Mouse (Mus musculus) spleen, adult 18-20 months (tissue): Measurements from ENCODE around the gene Selenot.
"Not testable (repeated sequence)": the region's sequence is repeated elsewhere in the genome, so short reads cannot be mapped to it uniquely, and the experiment has no call there.

Experiments used
- DNase-seq, 2 experiments: peaks; one replicate each; pipeline ENCODE4 v3.0.0; 2022; ENCODE audit warnings: mixed read lengths in 2 of 2

Gene Selenot

DNA sequence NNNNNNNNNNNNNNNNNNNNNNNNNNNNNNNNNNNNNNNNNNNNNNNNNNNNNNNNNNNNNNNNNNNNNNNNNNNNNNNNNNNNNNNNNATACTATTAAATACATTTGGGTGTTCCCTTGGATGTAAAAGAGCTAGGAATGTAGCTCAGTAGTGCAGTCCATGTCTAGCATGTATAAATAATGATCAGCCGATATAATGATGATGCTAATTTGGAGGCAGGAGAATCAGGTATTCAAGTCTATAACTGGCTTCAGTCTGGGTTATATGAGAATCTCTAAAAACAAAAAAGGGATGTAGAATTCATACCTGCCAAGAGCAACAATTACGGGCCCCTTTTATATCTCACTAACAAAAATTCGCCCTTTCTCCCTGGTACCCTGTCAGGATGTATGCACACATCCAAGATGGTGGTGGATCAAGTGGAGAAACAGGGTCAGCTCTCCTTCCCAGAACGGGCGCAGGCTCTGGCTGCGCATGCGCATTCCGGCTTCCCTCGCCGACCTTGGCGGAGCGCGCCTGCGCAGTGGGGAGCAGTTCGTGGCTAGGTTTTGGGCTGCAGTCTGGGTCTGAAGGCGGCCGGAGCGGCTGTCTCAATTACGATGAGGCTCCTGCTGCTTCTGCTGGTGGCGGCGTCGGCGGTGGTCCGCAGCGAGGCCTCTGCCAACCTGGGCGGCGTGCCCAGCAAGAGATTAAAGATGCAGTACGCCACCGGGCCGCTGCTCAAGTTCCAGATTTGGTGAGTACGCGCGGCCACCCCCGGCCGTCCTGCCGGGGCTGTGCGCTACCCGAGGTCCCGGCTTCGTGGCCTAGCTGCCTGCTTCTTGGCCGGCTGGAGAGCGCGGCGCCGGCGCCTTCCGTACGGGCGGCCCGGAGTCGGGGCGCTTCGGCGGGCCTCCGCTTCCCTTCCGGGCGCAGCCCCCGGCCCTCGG is at the start of gene Selenot:
Gene Selenot, plus strand, starts transcription at position 500 of the 930 bp plus-strand sequence.
- peak; percentile 93 to 96 for DNase-seq

DNA sequence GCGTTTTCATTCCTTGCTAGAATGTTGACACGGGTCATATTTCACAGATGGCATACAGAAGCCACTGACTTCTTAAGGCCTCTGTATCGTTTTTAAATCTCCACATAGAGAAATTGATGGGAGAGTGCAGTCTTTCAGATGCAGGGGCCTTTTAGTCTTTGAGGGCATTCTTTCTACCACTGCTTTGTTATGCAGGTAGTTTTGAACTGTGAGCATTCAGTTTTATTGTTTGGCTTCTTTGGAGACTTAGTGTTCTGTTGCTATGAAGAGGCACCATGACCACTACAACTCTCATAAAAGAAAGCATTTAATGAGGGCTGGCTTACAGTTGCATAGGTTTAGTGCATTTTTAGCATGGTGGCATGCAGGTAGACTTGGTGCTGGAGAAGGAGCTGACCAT is 39.9 kb upstream of the Selenot start:
- DNase-seq, result no peak

DNA sequence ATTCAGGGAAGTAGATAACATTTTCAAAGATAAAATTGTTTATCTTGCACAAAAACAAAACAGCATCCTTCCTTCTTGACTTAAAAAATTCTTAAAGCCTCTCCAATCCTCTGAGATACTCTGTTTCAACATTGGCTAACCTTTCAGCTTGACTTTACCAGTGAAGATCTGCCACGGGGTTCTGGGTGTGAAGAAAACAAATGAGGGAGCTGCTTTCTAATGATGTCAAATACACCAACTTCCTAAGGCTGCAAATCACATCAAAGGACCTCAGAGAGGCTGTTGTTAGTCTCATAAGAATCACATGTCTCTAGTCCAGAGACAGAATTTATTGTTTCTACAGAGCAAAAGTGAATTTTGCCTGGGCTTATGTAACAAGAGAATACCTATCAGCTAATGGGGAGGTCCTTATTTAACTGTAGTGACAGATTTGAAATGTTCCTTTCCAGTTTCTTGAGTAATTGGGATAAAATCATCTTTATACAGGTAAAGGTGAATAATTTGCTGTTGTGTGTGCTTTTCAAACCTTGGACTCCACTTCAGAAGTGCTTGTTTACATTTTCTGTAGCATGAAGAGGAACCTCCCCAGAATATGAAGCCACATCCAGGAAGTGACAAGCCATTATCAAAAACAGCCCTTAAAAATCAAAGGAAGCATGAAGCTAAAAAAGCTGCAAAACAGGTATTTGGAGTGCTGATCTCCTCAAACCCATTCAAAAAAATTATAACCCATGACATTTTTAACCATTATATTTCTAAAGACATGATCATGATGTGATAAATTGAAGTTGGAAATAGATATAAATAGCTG is 24.2 kb upstream of the Selenot start:
- no peak for DNase-seq

DNA sequence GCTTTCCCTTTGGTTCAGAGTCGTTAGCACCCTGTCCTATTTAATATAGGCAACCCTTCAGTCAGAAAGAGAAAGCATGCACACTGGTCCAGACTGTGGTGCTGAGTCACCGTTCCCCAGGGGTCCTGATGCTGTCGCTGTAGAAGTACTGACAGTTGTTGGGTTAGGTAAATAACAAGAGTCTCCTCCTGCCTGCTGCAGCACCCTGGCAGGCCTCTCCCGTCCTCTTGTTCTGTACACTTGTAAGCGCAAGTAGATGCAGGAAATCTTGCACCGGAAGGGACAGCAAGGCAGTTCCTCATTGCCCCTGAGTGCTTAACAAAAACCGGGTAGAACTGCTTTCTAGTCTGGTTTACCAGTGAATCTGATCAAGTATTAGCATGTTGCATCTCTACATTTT is 19.8 kb upstream of the Selenot start:
- no peak for DNase-seq

DNA sequence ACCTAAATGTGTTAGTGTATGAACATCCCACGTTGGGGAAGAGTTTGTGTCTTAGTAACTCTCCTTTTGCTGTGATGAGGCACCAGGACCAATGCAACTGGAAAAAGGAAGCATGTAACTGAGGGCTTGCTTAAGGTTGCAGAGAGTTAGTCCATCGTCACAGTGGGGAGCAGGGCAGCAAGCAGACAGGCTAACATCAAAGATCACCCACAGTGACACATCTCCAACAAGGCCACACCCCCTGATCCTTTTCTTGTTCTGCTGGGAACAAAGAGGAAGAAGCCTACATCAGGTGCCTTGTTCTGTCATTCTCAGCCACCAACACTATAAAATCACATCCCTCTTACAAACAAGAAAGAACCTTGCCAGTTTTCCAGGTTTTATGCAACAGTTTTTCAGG is 16.5 kb upstream of the Selenot start:
- DNase-seq, result no peak

DNA sequence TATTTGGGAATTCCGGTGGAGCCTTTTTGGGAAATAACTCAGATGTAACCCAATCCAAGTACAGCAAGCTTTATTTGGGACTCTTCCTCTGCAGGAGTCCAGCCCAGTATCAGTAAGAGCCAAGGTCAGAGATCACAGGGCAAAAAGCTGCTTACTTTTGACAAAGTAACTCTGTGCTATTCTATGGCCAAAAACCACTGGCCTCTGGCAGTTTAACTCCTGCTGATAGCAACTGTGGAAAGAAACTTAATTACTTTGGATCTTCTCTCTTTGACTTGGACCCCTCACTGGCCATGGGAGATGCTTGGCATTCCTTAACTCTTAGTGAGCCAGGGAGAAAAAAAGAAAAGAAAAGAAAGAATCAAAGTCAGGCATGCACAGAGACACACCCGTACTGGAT is 15.0 kb upstream of the Selenot start:
- DNase-seq, result no peak

DNA sequence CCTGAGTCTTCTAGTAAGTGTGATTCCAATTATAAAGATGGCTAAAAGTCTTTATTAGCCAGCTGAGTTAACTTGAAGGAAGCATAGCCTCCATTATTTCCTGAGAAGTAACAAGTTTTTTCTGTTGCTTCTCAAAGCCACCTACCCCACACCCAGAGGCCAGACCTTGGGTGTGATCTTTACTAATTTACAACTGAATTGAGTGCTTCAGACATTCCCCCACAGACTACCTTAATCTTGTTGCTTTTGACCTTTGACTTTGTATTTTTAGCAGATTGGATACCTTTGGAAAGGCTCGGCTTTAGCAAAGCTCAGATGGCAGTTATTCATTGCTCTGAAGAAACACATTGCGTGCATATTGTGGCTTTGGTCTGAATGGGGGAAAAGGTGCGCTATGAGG is 5.6 kb upstream of the Selenot start:
- no peak for DNase-seq

DNA sequence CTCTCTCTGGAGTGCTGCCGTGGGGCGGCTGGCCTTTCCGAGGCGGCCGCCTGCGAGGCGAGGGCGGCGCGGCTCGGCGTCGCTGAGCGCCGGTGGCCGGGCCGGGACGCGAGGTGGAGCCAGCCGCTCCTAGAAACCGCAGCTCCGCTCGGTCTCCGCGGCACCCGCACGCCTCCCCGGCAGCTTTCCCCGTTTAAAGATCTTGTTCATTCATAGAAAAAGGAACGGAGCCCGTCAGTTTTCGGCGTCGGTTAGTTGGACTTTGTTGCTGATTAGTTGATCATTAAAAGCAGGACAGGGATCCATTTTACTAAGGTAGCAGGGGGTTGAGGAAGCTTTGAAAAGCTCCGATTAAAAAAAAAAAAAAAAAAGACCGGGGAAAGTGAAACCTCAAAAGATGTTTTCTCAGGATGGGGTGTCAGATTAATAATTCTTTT is 649 bp downstream of the Selenot start:
- DNase-seq, result peak in 1 of 2 experiments; percentile 64

DNA sequence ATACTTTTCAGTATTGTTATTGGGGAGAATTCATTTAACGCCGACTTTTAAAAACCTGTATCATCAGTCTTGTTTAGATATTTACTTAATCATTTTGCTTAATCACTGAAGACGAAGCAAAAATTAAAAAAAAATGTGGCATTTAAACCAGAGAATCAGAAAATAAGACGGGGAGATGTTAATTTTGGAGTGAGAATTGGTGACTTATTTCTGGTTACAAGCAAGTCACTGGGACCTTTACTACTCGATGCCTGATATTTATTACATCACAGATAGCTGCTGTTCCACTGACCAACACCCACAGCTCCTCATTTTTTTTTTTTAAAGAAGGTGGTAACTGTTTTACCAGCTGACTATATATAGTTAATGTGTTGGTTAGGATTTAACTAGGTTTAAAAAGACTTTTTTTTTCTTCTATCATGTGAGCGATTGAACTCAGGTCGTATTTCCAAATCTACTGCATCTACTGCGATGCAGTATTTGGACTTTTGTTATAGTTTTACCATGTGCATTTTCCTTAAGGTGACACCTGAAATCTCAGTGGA is 1.1 kb downstream of the Selenot start:
- DNase-seq, result no peak

DNA sequence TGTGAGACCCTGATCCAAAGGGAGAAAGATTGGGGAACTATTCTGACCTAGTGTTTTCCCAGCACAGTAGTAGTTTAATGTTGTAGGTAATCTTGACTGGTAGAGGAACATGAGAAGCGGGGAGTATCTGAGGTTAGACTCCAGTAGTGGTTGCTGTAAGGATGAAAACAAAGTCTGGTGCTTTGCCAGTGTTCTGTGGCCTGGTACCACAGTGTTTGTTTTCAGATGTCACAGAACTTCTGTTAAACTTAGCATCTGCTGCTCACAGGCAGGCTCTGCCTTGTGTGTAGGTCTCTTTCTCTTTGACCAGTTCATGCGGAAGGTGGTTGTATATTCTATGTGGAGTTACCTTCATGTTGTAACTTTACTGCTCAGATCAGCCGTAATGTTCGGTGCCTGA is 5.1 kb downstream of the Selenot start:
- DNase-seq, result no peak

DNA sequence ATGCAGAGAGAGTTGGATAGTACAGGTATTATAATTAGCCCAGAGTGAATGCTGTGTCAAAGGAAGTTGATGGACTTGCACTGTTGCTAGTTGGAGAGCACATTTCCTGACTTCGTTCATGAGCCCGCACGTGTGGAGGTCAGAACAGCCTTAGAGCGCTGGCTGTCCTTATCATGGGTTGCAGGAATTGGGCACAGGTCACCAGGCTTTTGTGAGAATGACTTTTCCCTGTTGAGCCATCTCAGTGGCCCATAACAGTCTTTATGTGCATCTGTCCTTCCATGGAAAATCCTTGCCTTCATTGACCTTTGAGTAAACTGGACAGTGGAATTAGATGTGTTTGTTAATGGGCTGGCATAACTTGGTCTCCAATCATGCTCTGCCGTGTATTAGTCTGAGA is 5.9 kb downstream of the Selenot start:
- no peak for DNase-seq

DNA sequence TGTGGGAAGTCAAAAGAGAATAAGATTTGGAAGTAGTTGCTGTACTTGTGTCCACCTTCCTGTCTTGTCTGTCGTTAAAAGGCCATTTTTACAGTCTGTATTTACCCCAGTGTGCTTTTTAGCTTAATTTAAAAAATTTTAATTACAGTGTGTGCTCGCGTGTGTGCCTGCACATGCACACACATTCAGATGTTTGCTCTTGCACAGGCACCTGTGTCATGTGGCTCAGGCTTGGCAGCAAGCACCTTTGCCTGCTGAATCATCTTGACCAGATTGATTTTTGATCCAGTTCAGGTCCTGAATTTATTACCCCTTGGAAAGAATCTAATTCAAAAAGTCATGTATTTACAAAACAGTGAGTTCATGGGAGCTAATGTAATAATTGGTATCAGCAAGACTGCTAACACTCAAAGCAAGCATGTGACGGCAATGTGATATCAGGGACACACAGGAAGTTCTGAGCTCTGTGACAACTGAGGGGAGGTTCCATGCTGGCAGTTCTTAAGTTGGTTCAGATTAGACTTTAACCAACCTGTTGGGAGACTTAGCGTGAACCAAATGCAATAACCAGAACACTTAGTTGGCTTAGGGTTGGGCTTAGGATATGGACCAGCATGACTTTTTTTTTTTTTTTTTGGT is 6.5 kb downstream of the Selenot start:
- no peak for DNase-seq

DNA sequence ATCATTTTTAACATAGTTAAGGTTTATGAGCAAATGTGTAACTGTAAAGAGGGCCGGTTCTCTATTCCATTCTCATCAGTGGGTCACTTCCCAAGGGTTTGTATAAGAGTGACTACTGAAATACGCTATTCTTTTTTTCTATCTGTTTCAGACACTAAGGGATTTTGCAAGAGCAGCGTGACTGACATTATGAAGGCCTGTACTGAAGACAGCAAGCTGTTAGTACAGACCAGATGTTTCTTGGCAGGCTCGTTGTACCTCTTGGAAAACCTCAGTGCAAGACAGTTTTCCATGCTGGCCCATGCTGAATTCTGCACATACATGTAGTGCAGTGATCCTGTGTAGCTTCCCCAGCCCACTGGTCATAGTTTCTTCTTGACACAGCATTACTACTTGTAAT is 14.1 kb downstream of the Selenot start:
- DNase-seq, result not testable (repeated sequence)

DNA sequence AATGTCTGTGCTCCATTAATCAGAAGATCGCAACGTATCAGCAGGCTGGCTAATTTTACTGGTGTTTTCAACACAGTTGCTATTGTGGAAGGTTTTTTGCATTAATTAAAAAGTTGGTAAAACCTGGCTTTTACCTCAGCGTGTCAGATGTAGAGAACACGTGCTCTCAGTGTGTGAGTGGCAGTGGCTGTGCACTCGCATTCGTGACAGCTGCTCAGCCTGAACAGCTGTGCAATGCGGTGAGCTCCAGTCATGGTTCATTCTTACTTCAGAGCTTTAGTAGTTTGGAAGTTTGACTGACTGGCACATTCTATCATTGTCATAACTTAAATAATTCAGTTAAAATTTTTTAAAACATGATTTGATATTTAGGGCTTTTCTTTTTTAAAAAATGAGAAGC is 16.2 kb downstream of the Selenot start:
- DNase-seq, result not testable (repeated sequence)

DNA sequence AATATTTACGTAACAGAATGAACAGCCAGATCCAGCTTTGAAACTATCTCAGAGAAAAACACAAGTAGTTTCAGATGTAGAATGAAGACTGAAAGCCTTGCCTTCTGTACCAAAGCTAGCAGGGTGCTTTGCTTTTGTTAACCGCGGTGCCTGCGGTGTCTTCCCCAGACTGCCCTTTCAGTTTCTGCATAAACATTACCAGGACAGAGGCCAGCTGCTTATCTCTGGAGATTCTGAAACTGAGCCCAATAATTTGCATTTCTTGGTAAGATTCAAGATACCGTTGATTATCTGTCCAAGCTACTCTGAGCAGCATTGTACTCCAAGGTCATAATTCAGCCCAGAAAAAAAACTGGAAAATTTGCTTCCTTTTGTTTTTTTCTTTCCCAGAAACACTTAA is 17.2 kb downstream of the Selenot start:
- no peak for DNase-seq

DNA sequence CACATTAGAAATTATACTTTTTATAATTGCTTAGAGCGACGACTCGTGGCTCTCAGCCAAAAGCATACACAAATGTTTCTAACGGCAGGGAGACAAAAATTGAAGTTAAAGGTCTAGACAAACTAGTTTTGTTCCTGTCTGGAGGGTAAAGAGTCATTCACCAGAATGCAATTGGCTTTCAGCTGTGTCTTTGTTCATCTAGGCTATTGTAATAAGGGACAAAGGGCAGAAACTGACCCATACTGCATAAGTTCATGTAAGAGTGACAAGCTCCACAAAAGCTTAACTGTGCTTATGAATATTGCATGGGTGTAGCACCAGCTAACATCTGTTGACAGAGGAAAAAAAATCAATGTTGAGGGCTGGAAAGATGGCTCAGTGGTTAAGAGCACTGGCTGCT is 32.1 kb downstream of the Selenot start:
- DNase-seq, result no peak

DNA sequence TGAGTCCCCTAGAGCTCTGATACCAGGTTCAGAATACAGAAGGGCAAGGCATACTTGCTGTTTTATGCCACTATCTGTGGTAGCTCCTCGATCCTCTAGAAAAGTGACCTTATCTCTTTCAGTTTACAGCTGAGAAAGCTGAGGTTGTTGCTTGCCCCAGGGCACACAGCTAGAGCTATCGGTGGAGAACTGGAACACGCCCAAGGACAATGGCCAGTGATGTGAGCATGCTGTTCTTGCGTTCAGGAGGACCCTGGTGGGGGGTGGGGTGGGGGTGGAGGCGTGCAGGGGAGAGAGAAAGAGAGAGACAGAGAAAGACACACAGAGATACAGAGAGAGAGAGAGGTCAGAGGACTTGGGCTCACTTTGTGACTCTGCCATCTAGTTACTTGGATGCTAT is 33.5 kb downstream of the Selenot start:
- no peak for DNase-seq

DNA sequence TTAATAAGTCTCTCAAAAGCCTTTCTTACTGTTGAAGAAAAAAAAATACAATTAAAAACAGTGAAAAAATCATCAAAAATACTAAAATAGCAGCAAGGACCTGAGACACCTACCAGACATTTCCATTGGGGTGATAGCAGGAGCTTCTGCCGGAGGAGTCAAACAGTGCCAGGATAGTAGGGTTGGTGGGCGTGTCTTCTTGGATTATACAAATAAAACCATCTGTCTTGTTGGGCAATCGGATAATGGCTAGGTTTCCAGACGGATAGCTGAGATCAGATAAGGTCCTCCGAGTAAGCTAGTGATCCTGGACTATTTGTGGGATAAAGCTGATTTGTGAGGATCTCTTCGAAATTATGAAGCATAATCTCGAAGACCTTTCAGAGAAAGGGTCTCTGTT is 44.6 kb downstream of the Selenot start:
- no peak for DNase-seq

DNA sequence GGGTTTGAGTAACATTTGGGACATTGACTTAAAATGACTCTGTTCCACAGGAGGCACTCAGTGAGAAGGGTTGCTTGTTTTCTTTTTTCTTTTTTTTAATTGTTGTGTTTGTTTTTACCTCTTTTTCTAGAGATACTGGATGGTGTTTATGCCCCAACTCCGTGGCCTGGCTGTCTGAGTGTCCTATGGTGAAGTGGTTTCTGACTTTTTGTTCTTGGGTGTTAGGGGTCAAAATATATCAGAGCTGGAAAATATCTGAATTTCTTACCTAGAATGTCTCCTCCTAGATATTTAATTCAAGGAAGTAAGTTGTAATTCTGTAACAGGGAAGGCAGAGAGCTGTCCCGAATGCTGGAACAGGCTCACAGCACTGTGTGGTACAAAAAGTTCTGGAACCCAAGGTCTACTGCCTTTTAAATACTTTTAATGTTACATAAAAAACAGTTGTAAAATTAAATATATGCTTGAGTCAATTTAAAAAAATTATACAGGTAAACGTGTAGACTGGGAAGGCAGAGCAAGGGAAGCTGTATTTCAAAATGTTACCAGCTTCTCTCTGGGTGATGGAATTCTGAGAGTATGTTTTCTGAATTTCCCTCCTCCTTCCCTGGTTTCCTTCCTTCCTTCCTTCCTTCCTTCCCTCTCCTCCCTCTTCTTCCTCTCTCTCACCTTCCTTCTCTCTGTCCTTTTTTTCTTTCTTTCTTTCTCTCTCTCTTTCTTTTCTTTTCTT is 46.4 kb downstream of the Selenot start:
- no peak for DNase-seq

DNA sequence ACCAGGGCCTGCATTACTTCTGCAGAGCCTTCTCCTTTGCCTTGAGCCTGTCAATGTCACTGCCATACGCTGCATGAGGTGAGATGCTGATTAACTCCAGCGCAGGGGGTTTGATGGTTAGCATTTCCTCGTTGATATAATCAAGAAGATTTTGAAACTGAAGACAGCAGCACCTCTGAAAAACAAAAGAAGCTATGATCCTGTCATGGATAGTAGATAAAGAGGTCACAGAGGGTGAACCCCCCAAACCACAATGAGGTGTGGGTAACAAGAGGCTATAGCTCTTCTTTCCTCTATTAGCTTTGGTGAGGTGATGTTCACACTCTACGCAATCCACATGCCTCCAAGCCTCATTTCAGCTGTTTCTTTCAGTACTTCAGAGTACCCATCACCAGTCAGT is 48.5 kb downstream of the Selenot start:
- DNase-seq, result no peak

DNA sequence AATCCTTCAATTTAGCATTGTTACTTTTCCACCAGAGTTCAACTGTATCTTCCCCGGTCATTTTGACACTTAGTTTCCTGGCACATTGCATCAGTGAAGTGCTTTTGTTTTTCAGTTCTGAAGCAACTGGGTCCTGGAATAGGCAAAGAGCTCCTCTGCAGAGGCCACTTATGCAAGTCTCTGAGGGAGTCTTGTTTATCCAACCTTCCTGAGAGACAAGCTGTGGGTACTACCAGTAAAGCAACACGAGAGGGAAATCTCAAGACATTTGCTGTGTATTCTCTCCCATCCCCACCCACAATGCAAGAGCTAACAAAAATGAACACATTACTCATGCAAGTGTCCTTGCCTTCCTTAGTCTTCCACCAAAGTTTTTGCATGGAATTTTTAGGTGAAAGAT is 55.3 kb downstream of the Selenot start:
- DNase-seq, result no peak
